Mouse (Mus musculus) heart, embryonic 12.5 days (tissue): ENCODE results near the gene Phykpl. TPM values are rescaled to one million over a fixed set of nuclear protein-coding genes. Genes with fewer than 3 reads are reported as not detected.

Experiments used
- ATAC-seq: fragments of 200-750 bp; cut with Nextera tagmentation; 2 replicates; pipeline ENCODE4 v1.8.0; 2017; ENCODE audit warnings: moderate TSS enrichment, moderate library complexity; ENCODE audit not compliant: insufficient number of reproducible peaks, low FRiP score
- H3K27ac ChIP-seq: fragments of 300-500 bp; sonication (generic); 2 replicates; pipeline ENCODE4 v1.5.1; 2016; ENCODE audit warnings: mild to moderate bottlenecking, moderate library complexity; ENCODE audit not compliant: poor library complexity, severe bottlenecking
- H3K27me3 ChIP-seq: fragments of 300-500 bp; sonication (generic); replicated peaks from 2 replicates; pipeline ENCODE4 v1.6.1; 2016; ENCODE audit warnings: mild to moderate bottlenecking, moderate library complexity
- H3K36me3 ChIP-seq: fragments of 300-500 bp; sonication (generic); 2 replicates; pipeline ENCODE4 v1.6.1; 2016; ENCODE audit warnings: mild to moderate bottlenecking, moderate library complexity
- H3K4me1 ChIP-seq: fragments of 300-500 bp; sonication (generic); replicated peaks from 2 replicates; pipeline ENCODE4 v1.6.1; 2016; ENCODE audit warnings: mild to moderate bottlenecking
- H3K4me2 ChIP-seq: fragments of 300-500 bp; sonication (generic); 2 replicates; pipeline ENCODE4 v1.6.1; 2016; ENCODE audit warnings: mild to moderate bottlenecking, moderate library complexity
- H3K4me3 ChIP-seq: fragments of 300-500 bp; sonication (generic); 2 replicates; pipeline ENCODE4 v1.5.1; 2016; ENCODE audit warnings: mild to moderate bottlenecking
- H3K9ac ChIP-seq: fragments of 300-500 bp; sonication (generic); 2 replicates; pipeline ENCODE4 v1.6.1; 2016; ENCODE audit warnings: mild to moderate bottlenecking, moderate library complexity
- H3K9me3 ChIP-seq: fragments of 300-500 bp; sonication (generic); replicated peaks from 2 replicates; pipeline ENCODE4 v1.6.1; 2016; ENCODE audit warnings: mild to moderate bottlenecking, moderate library complexity
- WGBS: fragments of 180-500 bp; shearing (Covaris S2); methylation state at CpG from one replicate; pipeline ENCODE4 v1.1.7; 2016; 5-methylcytosine and 5-hydroxymethylcytosine counted together
- polyA plus RNA-seq: library from polyadenylated mRNA; unstranded; fragments of >200 nt; fragmentation: Nextera tagmentation; extraction: Ambion mirVana; gene quantifications from 2 replicates; pipeline ENCODE4 v1.2.1, GENCODE M21; 2016

Gene Phykpl
- polyA plus RNA-seq, 1 experiment from 2014 or later: 15.1 TPM

GRCm38 (mm10) chr11:51586411-51586810, 1.9 kb downstream of the Phykpl start:
- H3K4me2 ChIP-seq: no peak overlapping the region
- WGBS: 93% methylated on average over 13 of the region's 13 CpGs
- H3K27ac ChIP-seq: no peak overlapping the region
- peaks cover 14% of the 10 kb centered on the region for H3K4me1 ChIP-seq
- peaks cover 53% of the 10 kb centered on the region for H3K36me3 ChIP-seq
- no peak for ATAC-seq
- no peak overlapping the region for H3K4me3 ChIP-seq
- H3K9me3 ChIP-seq: 0 out of 2 replicates have a peak, but pooled peaks cover 6% of the 10 kb centered on the region
- no peak overlapping the region for H3K9ac ChIP-seq
- no peaks in the 10 kb centered on the region for H3K27me3 ChIP-seq

- H3K36me3 ChIP-seq: peaks cover 59% of the 10 kb centered on the region
- WGBS: 91% methylated on average over 1 of the region's 1 CpGs
- H3K4me2 ChIP-seq: no peak overlapping the region
- H3K4me1 ChIP-seq: peaks cover 14% of the 10 kb centered on the region
- no peak for ATAC-seq
- no peak overlapping the region for H3K4me3 ChIP-seq
- H3K27me3 ChIP-seq: no peaks in the 10 kb centered on the region
- 0 out of 2 replicates have a peak, but pooled peaks cover 6% of the 10 kb centered on the region for H3K9me3 ChIP-seq
- no peak overlapping the region for H3K27ac ChIP-seq
- no peak overlapping the region for H3K9ac ChIP-seq
These were observed 2.5 kb downstream of the Phykpl start for GRCm38 (mm10) chr11:51587059-51587458.

- Histone ChIP-seq H3K9me3 (0 out of 2 replicates have a peak, but pooled peaks cover 6% of the 10 kb centered on the region), H3K9ac (no peak overlapping the region), H3K27me3 (no peaks in the 10 kb centered on the region), H3K4me2 (no peak overlapping the region), H3K27ac (no peak overlapping the region), H3K4me3 (no peak overlapping the region), H3K36me3 (peaks cover 76% of the 10 kb centered on the region), H3K4me1 (peaks cover 13% of the 10 kb centered on the region)
- ATAC-seq: no peak
- WGBS: 95% methylated on average over 3 of the region's 3 CpGs
These were observed 4.3 kb downstream of the Phykpl start for GRCm38 (mm10) chr11:51588833-51589232.

- H3K27me3 ChIP-seq: no peaks in the 10 kb centered on the region
- peaks cover 10% of the 10 kb centered on the region for H3K4me1 ChIP-seq
- ATAC-seq: no peak
- no peak overlapping the region for H3K9ac ChIP-seq
- peaks cover 88% of the 10 kb centered on the region for H3K36me3 ChIP-seq
- no peak overlapping the region for H3K4me2 ChIP-seq
- H3K9me3 ChIP-seq: 0 out of 2 replicates have a peak, but pooled peaks cover 6% of the 10 kb centered on the region
- no peak overlapping the region for H3K4me3 ChIP-seq
- no peak overlapping the region for H3K27ac ChIP-seq
These were observed 5.4 kb downstream of the Phykpl start for GRCm38 (mm10) chr11:51590002-51590401.

GRCm38 (mm10) chr11:51591168-51591567, 6.6 kb downstream of the Phykpl start:
- 68% methylated on average over 7 of the region's 7 CpGs for WGBS
- no peak overlapping the region for H3K27ac ChIP-seq

GRCm38 (mm10) chr11:51591915-51592314, 7.4 kb downstream of the Phykpl start:
- H3K27me3 ChIP-seq: no peaks in the 10 kb centered on the region
- H3K27ac ChIP-seq: no peak overlapping the region
- H3K4me3 ChIP-seq: no peak overlapping the region
- H3K4me2 ChIP-seq: no peak overlapping the region
- 85% methylated on average over 7 of the region's 7 CpGs for WGBS
- H3K36me3 ChIP-seq: peaks cover 97% of the 10 kb centered on the region
- no peaks in the 10 kb centered on the region for H3K4me1 ChIP-seq
- no peak for ATAC-seq
- H3K9ac ChIP-seq: no peak overlapping the region
- 0 out of 2 replicates have a peak, but pooled peaks cover 6% of the 10 kb centered on the region for H3K9me3 ChIP-seq

More at GRCm38 (mm10) chr11:51591168-51591567, 6.6 kb downstream of the Phykpl start:
- Histone ChIP-seq H3K36me3 (peaks cover 99% of the 10 kb centered on the region), H3K4me1 (no peaks in the 10 kb centered on the region), H3K9ac (no peak overlapping the region), H3K27me3 (no peaks in the 10 kb centered on the region), H3K4me3 (no peak overlapping the region), H3K9me3 (0 out of 2 replicates have a peak, but pooled peaks cover 6% of the 10 kb centered on the region), H3K4me2 (no peak overlapping the region)
- ATAC-seq: no peak

- Histone ChIP-seq H3K9ac (no peak overlapping the region), H3K4me3 (no peak overlapping the region), H3K36me3 (peaks cover 97% of the 10 kb centered on the region), H3K27me3 (no peaks in the 10 kb centered on the region), H3K9me3 (0 out of 2 replicates have a peak, but pooled peaks cover 6% of the 10 kb centered on the region), H3K27ac (no peak overlapping the region), H3K4me2 (no peak overlapping the region), H3K4me1 (no peaks in the 10 kb centered on the region)
- WGBS: 94% methylated on average over 4 of the region's 4 CpGs
- no peak for ATAC-seq
These were observed 8.8 kb downstream of the Phykpl start for GRCm38 (mm10) chr11:51593368-51593767.

GRCm38 (mm10) chr11:51593849-51594248, 9.3 kb downstream of the Phykpl start:
- no peaks in the 10 kb centered on the region for H3K27me3 ChIP-seq
- H3K36me3 ChIP-seq: peaks cover 97% of the 10 kb centered on the region
- WGBS: 94% methylated on average over 6 of the region's 6 CpGs

GRCm38 (mm10) chr11:51594715-51595350, 10.3 kb downstream of the Phykpl start:
- Histone ChIP-seq H3K4me3 (no peak overlapping the region), H3K27ac (no peak overlapping the region), H3K9me3 (no peaks in the 10 kb centered on the region), H3K9ac (no peak overlapping the region), H3K36me3 (peaks cover 97% of the 10 kb centered on the region), H3K27me3 (no peaks in the 10 kb centered on the region), H3K4me1 (no peaks in the 10 kb centered on the region), H3K4me2 (no peak overlapping the region)
- ATAC-seq: no peak; the same call in 1 of the 2 replicates
- WGBS: 75% methylated on average over 3 of the region's 3 CpGs

More at GRCm38 (mm10) chr11:51593849-51594248, 9.3 kb downstream of the Phykpl start:
- no peak overlapping the region for H3K4me2 ChIP-seq
- ATAC-seq: peak; percentile 17; the same call in 1 of the 2 replicates
- H3K9me3 ChIP-seq: 0 out of 2 replicates have a peak, but pooled peaks cover 4% of the 10 kb centered on the region
- H3K4me3 ChIP-seq: no peak overlapping the region
- no peak overlapping the region for H3K9ac ChIP-seq
- no peak overlapping the region for H3K27ac ChIP-seq
- H3K4me1 ChIP-seq: no peaks in the 10 kb centered on the region

- no peak overlapping the region for H3K4me2 ChIP-seq
- WGBS: 87% methylated on average over 1 of the region's 1 CpGs
- no peak for ATAC-seq
These were observed 11.0 kb downstream of the Phykpl start for GRCm38 (mm10) chr11:51595459-51596083.

GRCm38 (mm10) chr11:51597553-51597952, 13.0 kb downstream of the Phykpl start:
- Histone ChIP-seq H3K4me3 (no peak overlapping the region), H3K27ac (no peak overlapping the region), H3K36me3 (peaks cover 98% of the 10 kb centered on the region), H3K27me3 (no peaks in the 10 kb centered on the region), H3K4me1 (peaks cover 12% of the 10 kb centered on the region; the same call in 1 of the 2 replicates), H3K9ac (no peak overlapping the region), H3K9me3 (no peaks in the 10 kb centered on the region), H3K4me2 (no peak overlapping the region)
- WGBS: 68% methylated on average over 2 of the region's 2 CpGs
- ATAC-seq: no peak

More at GRCm38 (mm10) chr11:51595459-51596083, 11.0 kb downstream of the Phykpl start:
- Histone ChIP-seq H3K4me3 (no peak overlapping the region), H3K9ac (no peak overlapping the region), H3K4me1 (no peaks in the 10 kb centered on the region), H3K27ac (no peak overlapping the region), H3K9me3 (no peaks in the 10 kb centered on the region), H3K27me3 (no peaks in the 10 kb centered on the region), H3K36me3 (peaks cover 97% of the 10 kb centered on the region)
